Mouse (Mus musculus): ENCODE results near the gene Ccnf.

Gene Ccnf

GRCm38 (mm10) chr17:24222653-24223052, 28.6 kb downstream of the Ccnf start:
- DNase-seq: no peak

GRCm38 (mm10) chr17:24220435-24221411, 30.6 kb downstream of the Ccnf start, which contains the start of gene Tedc2:
Gene Tedc2, minus strand, starts transcription at chr17:24220851.
- DNase-seq: peak; percentile 95

GRCm38 (mm10) chr17:24216836-24217235, 34.4 kb downstream of the Ccnf start:
- no peak for DNase-seq

GRCm38 (mm10) chr17:24213186-24213585, 38.1 kb downstream of the Ccnf start:
- no peak for DNase-seq

- no peak for DNase-seq
Observed at GRCm38 (mm10) chr17:24212441-24213018, 38.8 kb downstream of the Ccnf start.

GRCm38 (mm10) chr17:24211631-24212440, 39.4 kb downstream of the Ccnf start:
- peak; percentile 55 for DNase-seq

- no peak for DNase-seq
Observed at GRCm38 (mm10) chr17:24210591-24210990, 40.7 kb downstream of the Ccnf start.

GRCm38 (mm10) chr17:24209916-24210240, 41.4 kb downstream of the Ccnf start:
- DNase-seq: no peak

- DNase-seq: peak; percentile 56
Observed at GRCm38 (mm10) chr17:24209043-24209915, 42.0 kb downstream of the Ccnf start, which contains the start of gene Ntn3. Gene Ntn3, minus strand, starts transcription at chr17:24209531.

- peak; percentile 47 for DNase-seq
Observed at GRCm38 (mm10) chr17:24208641-24209042, 42.6 kb downstream of the Ccnf start.

- DNase-seq: no peak
Observed at GRCm38 (mm10) chr17:24207768-24208640, 43.3 kb downstream of the Ccnf start.

- peak; percentile 66 for DNase-seq
Observed at GRCm38 (mm10) chr17:24206451-24207351, 44.6 kb downstream of the Ccnf start.

- peak; percentile 64 for DNase-seq
Observed at GRCm38 (mm10) chr17:24205908-24206361, 45.3 kb downstream of the Ccnf start.

GRCm38 (mm10) chr17:24205284-24205888, 45.9 kb downstream of the Ccnf start, which contains the start of gene Tbc1d24:
Gene Tbc1d24, minus strand, starts transcription at chr17:24205562.
- DNase-seq: peak; percentile 96

- DNase-seq: no peak
Observed at GRCm38 (mm10) chr17:24204846-24205245, 46.4 kb downstream of the Ccnf start.

- no peak for DNase-seq
Observed at GRCm38 (mm10) chr17:24203611-24204534, 47.4 kb downstream of the Ccnf start.

GRCm38 (mm10) chr17:24203068-24203467, 48.2 kb downstream of the Ccnf start:
- DNase-seq: no peak

GRCm38 (mm10) chr17:24201092-24201491, 50.2 kb downstream of the Ccnf start:
- no peak for DNase-seq

Data from kidney, postnatal 14 days (tissue).